Mouse (Mus musculus) kidney, embryonic 16.5 days (tissue): Measurements from ENCODE around the gene Myl12a. TPM values are rescaled to one million over a fixed set of nuclear protein-coding genes. Genes with fewer than 3 reads are reported as not detected.
A peak's percentile ranks its signal among the peaks of the same experiment; 100 is the strongest.

Experiments used
- ATAC-seq: fragments of 200-750 bp; cut with Nextera tagmentation; 2 replicates; pipeline ENCODE4 v1.8.0; 2017; ENCODE audit warnings: moderate TSS enrichment; ENCODE audit not compliant: low FRiP score, low TSS enrichment
- H3K27ac ChIP-seq: fragments of 300-500 bp; sonication (generic); 2 replicates; pipeline ENCODE4 v1.5.1; 2014; ENCODE audit warnings: low read length
- H3K27me3 ChIP-seq: fragments of 300-500 bp; sonication (generic); 2 replicates; pipeline ENCODE4 v1.6.1; 2014; ENCODE audit warnings: low read length, control low read depth, mixed read lengths; ENCODE audit not compliant: insufficient read depth
- H3K36me3 ChIP-seq: fragments of 300-500 bp; sonication (generic); 2 replicates; pipeline ENCODE4 v1.6.1; 2014; ENCODE audit warnings: low read length, control low read depth, mixed read lengths; ENCODE audit not compliant: insufficient read depth
- H3K4me1 ChIP-seq: fragments of 300-500 bp; sonication (generic); 2 replicates; pipeline ENCODE4 v1.6.1; 2014; ENCODE audit warnings: low read length, control low read depth, mixed read lengths; ENCODE audit not compliant: insufficient read depth
- H3K4me2 ChIP-seq: fragments of 300-500 bp; sonication (generic); replicated peaks from 2 replicates; pipeline ENCODE4 v1.6.1; 2014; ENCODE audit warnings: low read depth, low read length
- H3K4me3 ChIP-seq: fragments of 300-500 bp; sonication (generic); 2 replicates; pipeline ENCODE4 v1.5.1; 2014; ENCODE audit warnings: mild to moderate bottlenecking, low read length
- H3K9ac ChIP-seq: fragments of 300-500 bp; sonication (generic); replicated peaks from 2 replicates; pipeline ENCODE4 v1.6.1; 2014; ENCODE audit warnings: low read length
- H3K9me3 ChIP-seq: fragments of 300-500 bp; sonication (generic); 2 replicates; pipeline ENCODE4 v1.6.1; 2016; ENCODE audit warnings: low read length, control low read depth
- WGBS: fragments of 180-500 bp; shearing (Covaris S2); extraction: QIAGEN DNeasy Blood & Tissue Kit; methylation state at CpG from one replicate; pipeline ENCODE4 v1.1.7; 2014; 5-methylcytosine and 5-hydroxymethylcytosine counted together
- polyA plus RNA-seq: library from polyadenylated mRNA; unstranded; fragments of >200 nt; fragmentation: Nextera tagmentation; extraction: Ambion mirVana; gene quantifications from 2 replicates; pipeline ENCODE4 v1.2.1, GENCODE M21; 2015

The Myl12a gene
- polyA plus RNA-seq: 680 and 696 TPM in 2 replicates

DNA sequence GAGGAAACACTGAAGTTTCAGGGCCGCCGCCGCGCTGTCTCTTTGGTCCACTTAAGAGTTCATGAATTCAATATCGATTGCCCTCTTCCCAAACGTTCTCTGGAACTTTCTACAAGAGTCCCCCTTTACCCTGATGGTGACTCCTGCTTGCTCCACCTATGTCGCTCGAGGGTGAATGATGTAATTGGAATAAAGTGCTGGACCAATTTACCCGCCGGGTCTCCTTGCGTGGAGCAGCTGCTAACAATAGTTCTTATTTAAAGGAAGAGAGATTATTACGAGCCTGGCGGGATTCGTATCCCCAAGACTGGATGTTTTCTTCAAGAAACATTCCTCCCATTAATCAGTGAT is at the start of gene Myl12a:
Myl12a (minus strand) TSS at position 135 of the 351 bp plus-strand sequence.
- Histone ChIP-seq H3K9me3 (no peaks in the 10 kb centered on the region), H3K9ac (peak within 1 kb of the TSS; percentile 90), H3K27me3 (no peaks in the 10 kb centered on the region), H3K4me3 (peak within 1 kb of the TSS; percentile 96), H3K36me3 (no peaks in the 10 kb centered on the region), H3K4me1 (peaks cover 42% of the 10 kb centered on the region), H3K27ac (peak within 1 kb of the TSS; percentile 98), H3K4me2 (peak within 1 kb of the TSS; percentile 72)
- ATAC-seq: peak; percentile 47
- 4% methylated on average over 14 of the region's 14 CpGs for WGBS

DNA sequence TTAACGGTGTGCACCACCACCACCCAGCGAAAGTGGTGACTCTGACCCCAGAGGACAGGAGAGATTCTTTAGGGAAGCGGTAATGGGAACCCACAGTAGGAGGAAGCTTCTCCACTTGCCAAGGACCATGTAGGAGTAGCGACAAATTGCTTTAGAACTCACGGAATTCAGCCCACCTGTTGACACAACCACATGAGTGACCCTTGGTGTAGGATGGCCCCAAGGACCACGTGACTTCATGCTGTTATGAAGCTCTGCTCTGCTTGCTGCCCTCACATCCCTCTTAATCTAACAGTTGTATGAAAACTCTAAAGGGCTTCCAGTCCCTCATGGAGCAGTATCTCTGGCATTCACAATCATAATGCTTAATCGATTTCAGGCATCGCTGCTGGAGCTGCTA is 46.6 kb upstream of the Myl12a start:
- no peak for ATAC-seq
- Histone ChIP-seq H3K36me3 (no peaks in the 10 kb centered on the region), H3K27me3 (no peaks in the 10 kb centered on the region), H3K27ac (no peak overlapping the region), H3K4me2 (no peak overlapping the region), H3K4me3 (no peak overlapping the region), H3K9ac (no peak overlapping the region), H3K4me1 (no peaks in the 10 kb centered on the region), H3K9me3 (no peaks in the 10 kb centered on the region)
- WGBS: 87% methylated on average over 8 of the region's 8 CpGs

DNA sequence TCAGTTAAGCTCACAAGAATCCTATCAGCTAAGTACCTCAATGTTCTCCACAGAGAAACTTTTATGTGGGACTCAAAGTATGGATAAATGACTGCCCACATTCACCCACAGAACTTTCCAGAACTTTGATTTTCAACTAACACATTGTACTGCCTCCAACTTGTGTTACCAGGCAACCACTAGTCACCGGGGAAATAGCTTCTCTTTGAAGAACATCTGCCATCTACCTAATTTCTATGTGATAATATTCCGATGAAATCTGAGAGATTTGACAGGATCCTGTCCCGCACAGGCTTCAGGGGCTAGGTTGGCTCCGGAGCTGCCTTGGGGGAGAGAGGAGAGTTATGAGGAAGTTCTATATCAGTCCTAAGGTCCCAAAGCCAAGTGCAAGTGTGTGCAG is 44.2 kb upstream of the Myl12a start:
- Histone ChIP-seq H3K9me3 (no peaks in the 10 kb centered on the region; the same call in 1 of the 2 replicates), H3K36me3 (no peaks in the 10 kb centered on the region), H3K4me1 (no peaks in the 10 kb centered on the region), H3K27ac (no peak overlapping the region), H3K9ac (no peak overlapping the region), H3K4me3 (no peak overlapping the region), H3K27me3 (no peaks in the 10 kb centered on the region), H3K4me2 (no peak overlapping the region)
- 86% methylated on average over 4 of the region's 4 CpGs for WGBS
- ATAC-seq: no peak

DNA sequence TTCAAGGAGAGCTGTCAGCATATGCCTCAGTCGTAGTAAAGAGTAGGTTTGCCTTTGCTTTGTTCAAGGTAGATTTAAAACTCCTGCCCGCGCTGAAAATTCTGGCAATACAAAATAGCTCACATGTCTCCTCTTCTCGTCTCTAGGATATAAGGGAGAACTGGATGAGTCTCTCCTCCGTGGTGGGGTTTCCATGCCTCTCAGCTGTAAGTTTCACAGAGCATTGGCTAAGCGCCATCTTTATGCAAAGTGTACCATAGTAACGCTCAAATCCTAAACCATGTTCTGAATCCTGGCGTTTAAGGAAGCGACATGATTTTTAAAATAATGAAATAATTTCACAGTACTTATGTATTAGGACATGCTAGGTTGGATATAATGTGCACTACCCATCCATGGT is 42.9 kb upstream of the Myl12a start:
- Histone ChIP-seq H3K9ac (no peak overlapping the region), H3K27ac (no peak overlapping the region), H3K4me3 (no peak overlapping the region), H3K4me2 (no peak overlapping the region), H3K36me3 (no peaks in the 10 kb centered on the region), H3K4me1 (0 out of 2 replicates have a peak, but pooled peaks cover under 1% of the 10 kb centered on the region), H3K27me3 (no peaks in the 10 kb centered on the region), H3K9me3 (no peaks in the 10 kb centered on the region; the same call in 1 of the 2 replicates)
- 73% methylated on average over 9 of the region's 9 CpGs for WGBS
- no peak for ATAC-seq

DNA sequence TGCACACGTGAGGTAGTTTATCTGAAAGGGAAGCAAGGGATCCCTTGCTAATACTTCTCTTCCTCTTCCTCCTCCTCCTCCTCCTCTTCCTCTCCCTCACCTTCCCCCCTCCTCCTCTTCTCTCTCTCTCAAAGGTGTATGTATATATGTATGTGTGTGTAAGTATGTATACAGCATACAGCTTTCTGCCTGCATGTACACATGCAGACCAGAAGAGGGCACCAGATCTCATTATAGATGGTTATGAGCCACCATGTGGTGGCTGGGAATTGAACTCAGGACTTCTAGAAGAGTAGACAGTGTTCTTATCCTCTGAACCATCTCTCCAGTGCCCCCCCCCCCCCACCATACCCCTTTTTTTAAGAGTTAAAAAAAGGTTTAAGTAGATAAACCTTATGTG is 40.0 kb upstream of the Myl12a start:
- H3K4me2 ChIP-seq: no peak overlapping the region
- H3K4me1 ChIP-seq: peaks cover 13% of the 10 kb centered on the region
- no peak overlapping the region for H3K27ac ChIP-seq
- no peaks in the 10 kb centered on the region for H3K36me3 ChIP-seq
- WGBS: 83% methylated on average over 1 of the region's 1 CpGs
- H3K4me3 ChIP-seq: no peak overlapping the region
- no peak overlapping the region for H3K9ac ChIP-seq
- ATAC-seq: no peak
- no peaks in the 10 kb centered on the region for H3K27me3 ChIP-seq
- H3K9me3 ChIP-seq: no peaks in the 10 kb centered on the region; the same call in 1 of the 2 replicates

DNA sequence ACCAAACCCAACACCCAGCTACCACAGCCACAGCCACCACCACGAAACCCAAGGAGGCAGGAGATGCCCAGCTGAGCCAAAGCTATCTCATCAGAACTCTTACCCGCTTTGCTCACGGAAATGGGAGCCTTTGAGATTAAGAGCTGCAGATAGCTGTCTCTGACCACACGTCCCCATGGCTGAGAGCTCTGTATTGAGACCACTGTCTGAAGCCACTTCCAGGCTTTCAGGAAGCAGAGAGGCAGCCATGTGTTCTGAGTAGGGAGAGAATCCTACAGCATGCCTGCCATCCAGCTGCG is 37.9 kb upstream of the Myl12a start:
- 73% methylated on average over 5 of the region's 5 CpGs for WGBS
- Histone ChIP-seq H3K36me3 (no peaks in the 10 kb centered on the region), H3K27me3 (no peaks in the 10 kb centered on the region), H3K4me2 (no peak overlapping the region), H3K27ac (0 out of 2 replicates have a peak overlapping the region, but pooled peaks have one; percentile 48), H3K9me3 (no peaks in the 10 kb centered on the region; the same call in 1 of the 2 replicates), H3K4me3 (no peak overlapping the region), H3K4me1 (peaks cover 13% of the 10 kb centered on the region), H3K9ac (no peak overlapping the region)
- no peak for ATAC-seq

DNA sequence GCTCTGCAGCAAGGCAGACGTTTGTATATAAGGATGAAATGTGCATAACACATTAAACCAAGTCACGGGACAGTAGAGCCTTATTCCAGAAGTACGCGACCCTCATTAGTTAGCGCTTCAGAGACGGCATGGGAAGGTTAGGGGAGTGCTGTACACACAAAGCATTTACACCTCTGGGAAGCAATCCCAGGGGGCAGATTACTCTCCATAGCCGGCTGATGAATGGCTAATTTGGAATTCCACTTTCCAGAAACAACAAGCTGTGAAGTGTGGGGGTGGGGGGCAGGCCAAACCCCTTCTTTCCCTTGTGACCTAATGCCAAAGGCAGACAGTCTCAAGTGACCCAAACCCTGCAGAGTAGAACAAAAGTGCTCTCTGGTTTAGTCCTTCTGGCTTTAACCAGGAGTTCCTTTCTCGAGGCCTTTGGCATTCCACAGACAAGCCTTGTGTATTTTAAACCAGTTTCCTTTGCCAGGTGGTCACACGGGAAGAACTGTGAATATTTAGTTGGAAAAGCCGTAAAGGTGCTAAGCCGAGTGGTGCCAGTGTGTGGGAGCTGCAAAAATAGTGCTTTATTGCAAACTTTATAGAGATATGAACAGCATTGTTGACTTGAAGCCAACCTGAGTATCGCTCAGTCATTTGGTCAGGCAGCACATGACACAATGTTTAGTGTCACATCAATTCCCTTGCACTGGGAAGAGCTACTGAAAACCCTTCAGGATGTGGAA is 37.3 kb upstream of the Myl12a start:
- peak overlapping the region; percentile 48 for H3K27ac ChIP-seq
- H3K4me2 ChIP-seq: no peak overlapping the region
- WGBS: 21% methylated on average over 12 of the region's 12 CpGs
- H3K4me3 ChIP-seq: no peak overlapping the region
- no peaks in the 10 kb centered on the region for H3K36me3 ChIP-seq
- no peaks in the 10 kb centered on the region for H3K27me3 ChIP-seq
- H3K4me1 ChIP-seq: peaks cover 13% of the 10 kb centered on the region
- no peaks in the 10 kb centered on the region; the same call in 1 of the 2 replicates for H3K9me3 ChIP-seq
- H3K9ac ChIP-seq: 0 out of 2 replicates have a peak overlapping the region, but pooled peaks have one; percentile 13
- ATAC-seq: peak; percentile 73

DNA sequence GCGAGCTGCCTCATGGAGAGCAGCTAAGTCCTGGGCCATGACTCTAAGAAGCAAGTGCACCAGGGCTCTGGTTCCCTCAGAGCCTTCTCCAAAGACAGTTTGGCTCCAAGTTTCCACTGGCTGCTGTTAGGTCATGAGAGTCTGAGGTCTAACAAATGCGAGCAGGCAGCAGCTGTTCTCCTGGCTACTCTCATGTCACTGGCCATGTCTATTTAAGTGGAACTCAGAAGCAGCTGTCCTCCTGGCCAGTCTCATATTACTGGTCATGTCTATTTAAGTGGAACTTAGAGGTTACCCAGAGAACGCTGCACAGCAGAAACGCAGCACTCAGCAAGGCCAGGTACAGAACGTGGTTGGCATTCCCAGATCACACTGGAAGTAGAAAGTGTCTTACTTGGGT is 36.1 kb upstream of the Myl12a start:
- Histone ChIP-seq H3K4me1 (peaks cover 13% of the 10 kb centered on the region), H3K27me3 (no peaks in the 10 kb centered on the region), H3K9me3 (no peaks in the 10 kb centered on the region; the same call in 1 of the 2 replicates), H3K4me3 (no peak overlapping the region), H3K9ac (no peak overlapping the region), H3K36me3 (no peaks in the 10 kb centered on the region), H3K27ac (no peak overlapping the region), H3K4me2 (no peak overlapping the region)
- peak; percentile 63; the same call in 1 of the 2 replicates for ATAC-seq
- 41% methylated on average over 5 of the region's 5 CpGs for WGBS

DNA sequence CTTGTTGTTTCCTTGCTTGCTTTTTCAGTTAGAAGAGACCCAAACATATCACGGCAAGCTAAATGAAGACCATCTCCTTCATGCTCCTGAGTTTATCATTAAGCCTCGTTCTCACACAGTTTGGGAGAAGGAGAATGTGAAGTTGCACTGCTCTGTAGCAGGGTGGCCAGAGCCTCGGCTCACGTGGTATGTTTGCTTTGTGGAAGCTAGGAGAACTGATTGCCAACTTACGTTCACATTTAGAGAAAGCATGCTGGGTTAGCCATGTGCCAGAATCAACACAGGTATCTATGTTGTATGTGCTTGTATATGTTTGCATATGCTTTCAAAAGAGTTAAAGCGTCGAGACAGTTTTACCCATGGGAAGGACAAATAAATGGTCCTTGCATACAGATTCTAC is 34.5 kb upstream of the Myl12a start:
- Histone ChIP-seq H3K36me3 (no peaks in the 10 kb centered on the region), H3K27ac (no peak overlapping the region), H3K4me1 (peaks cover 13% of the 10 kb centered on the region), H3K4me3 (no peak overlapping the region), H3K27me3 (no peaks in the 10 kb centered on the region), H3K4me2 (no peak overlapping the region), H3K9me3 (no peaks in the 10 kb centered on the region), H3K9ac (no peak overlapping the region)
- WGBS: 82% methylated on average over 7 of the region's 7 CpGs
- no peak for ATAC-seq

DNA sequence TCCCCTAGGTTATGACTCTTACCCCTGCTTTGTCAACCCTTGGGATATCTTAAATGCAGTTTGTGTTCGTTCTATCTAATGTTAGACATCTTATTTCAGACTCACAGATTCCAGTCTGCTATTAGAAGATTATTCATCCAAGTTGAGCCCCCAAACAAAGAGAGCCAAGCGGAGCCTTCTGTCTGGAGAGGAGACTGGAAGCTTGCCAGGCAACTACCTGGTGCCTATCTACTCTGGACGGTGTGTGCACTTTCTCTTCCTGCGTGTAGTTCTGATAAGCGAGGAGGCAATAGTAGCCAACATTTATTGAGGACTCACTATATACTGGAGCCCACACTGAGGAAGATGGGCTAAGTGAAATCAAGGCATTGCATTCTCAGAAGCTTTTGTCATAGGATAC is 31.8 kb upstream of the Myl12a start:
- H3K9me3 ChIP-seq: no peaks in the 10 kb centered on the region
- H3K27me3 ChIP-seq: no peaks in the 10 kb centered on the region
- no peak overlapping the region for H3K27ac ChIP-seq
- H3K4me2 ChIP-seq: no peak overlapping the region
- no peaks in the 10 kb centered on the region for H3K36me3 ChIP-seq
- WGBS: 75% methylated on average over 5 of the region's 5 CpGs
- peaks cover under 1% of the 10 kb centered on the region; the same call in 1 of the 2 replicates for H3K4me1 ChIP-seq
- no peak for ATAC-seq
- H3K4me3 ChIP-seq: no peak overlapping the region
- no peak overlapping the region for H3K9ac ChIP-seq
